Mouse (Mus musculus) left cerebral cortex, adult 11 months (tissue): ENCODE results near the gene Olfr1054.
"Not testable (repeated sequence)": the region's sequence is repeated elsewhere in the genome, so short reads cannot be mapped to it uniquely, and the experiment has no call there.

Experiments used
- DNase-seq: peaks from one replicate; pipeline ENCODE4 v3.0.0; 2022; ENCODE audit warnings: low spot score

Olfr1054 gene

DNA sequence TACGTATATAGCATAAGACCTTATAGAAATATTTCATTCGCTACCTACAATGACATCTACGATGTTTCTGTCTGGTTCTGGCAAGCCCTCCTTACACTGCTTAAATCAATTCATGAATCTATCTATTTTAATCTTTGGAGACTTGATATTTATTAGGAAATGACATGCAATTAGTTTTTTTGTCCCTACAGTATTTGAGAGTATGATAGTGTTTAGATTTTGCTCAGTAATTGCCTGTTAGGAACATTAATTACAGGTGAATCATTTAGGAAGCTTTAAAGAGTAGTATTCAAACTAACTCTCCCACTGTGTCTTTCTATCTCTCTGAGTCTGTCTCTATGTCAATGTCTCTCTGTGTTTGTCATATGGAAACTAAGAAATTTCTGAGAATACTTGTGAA lies at the start of gene Olfr1054:
TSS of gene Olfr1054 (minus strand) at position 101 of the 400 bp plus-strand sequence.
- DNase-seq, result no peak

DNA sequence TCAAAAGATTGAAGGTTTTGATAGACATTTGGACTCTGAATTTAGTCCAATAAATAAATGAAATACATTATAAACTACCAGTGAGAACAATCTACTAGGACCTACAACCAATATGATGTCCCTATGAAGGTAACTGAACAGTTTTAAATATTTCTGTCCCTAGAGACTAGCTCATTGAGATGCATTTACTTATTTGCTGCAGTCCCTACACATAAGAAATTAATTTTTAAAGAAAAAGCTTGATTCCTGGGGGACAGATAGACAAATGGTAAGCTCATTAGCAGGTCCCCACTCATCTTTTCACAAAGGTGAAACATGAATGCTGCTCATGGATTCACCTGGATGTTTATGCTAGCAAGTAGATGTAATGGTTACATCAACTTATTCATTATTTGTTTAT lies 43.1 kb upstream of the Olfr1054 start, which contains the start of gene Olfr1057:
TSS of gene Olfr1057 (minus strand) at position 101 of the 400 bp plus-strand sequence.
- DNase-seq, result no peak

DNA sequence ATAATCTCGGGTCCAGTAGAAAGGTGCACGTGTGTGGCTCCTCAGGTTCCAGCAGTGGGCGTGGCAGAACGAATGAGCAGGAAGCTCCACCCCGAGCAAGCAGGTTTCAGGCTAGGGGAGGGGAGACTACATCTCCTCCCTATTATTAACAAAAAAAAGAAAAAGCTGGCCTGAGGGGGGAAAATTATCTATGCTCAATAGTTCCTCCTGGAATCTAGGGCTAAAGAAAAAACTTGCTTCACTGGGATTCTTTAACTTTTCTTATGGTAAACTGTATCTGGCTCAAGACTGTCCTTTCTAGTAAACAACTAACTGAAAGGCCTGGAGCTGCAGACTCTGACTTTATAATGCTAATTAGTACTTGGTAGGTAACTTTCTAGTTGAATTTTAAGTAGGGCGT lies 31.1 kb upstream of the Olfr1054 start:
- not testable (repeated sequence) for DNase-seq

GRCm38 (mm10) chr2:86362369-86362768 lies 27.1 kb upstream of the Olfr1054 start, which contains the start of gene Olfr1056:
Gene Olfr1056 (minus strand): TSS chr2:86362469.
- no peak for DNase-seq

DNA sequence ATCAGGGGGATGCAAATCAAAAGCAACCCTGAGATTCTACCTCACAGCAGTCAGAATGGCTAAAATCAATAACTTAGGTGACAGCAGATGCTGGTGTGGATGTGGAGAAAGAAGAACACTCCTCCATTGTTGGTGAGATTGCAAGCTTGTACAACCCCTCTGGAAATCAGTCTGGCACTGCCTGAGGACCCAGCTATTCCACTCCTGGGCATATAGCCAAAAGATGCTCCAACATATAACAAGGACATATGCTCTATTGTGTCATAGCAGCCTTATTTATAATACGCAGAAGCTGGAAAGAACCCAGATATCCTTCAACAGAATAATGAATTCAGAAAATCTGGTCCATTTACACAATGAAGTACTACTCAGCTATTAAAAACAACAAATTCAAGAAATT lies 16.5 kb upstream of the Olfr1054 start:
- DNase-seq, result not testable (repeated sequence)

- no peak for DNase-seq
Measured at GRCm38 (mm10) chr2:86350184-86350583, 15.0 kb upstream of the Olfr1054 start, which contains the start of gene Olfr1055. Gene Olfr1055 (minus strand): TSS chr2:86350284.

GRCm38 (mm10) chr2:86315184-86315583 lies 20.0 kb downstream of the Olfr1054 start, which contains the start of gene Olfr1053:
Gene Olfr1053 (minus strand): TSS chr2:86315284.
- DNase-seq, result no peak

DNA sequence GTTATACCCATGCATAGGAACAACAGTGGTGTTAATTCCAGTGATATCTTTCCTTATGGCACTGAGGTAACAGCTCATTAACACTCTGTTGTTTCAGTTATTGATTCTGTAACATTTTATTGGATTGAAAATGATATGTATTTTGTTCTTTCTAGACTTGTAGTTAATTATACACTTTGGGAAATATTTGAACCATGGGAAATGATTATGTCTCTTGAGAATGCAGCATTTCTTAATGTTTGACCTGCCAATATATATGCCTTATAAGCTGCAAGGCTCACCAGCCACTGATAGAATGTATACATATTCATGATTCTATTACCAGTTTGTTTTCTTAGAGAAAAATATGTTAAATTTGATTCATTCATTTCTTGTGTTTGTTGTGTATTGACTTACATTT lies 43.1 kb downstream of the Olfr1054 start, which contains the start of gene Olfr1052:
TSS of gene Olfr1052 (plus strand) at position 301 of the 400 bp plus-strand sequence.
- no peak for DNase-seq
